Mouse (Mus musculus): ENCODE measurements around the gene Dlgap1.

DNA sequence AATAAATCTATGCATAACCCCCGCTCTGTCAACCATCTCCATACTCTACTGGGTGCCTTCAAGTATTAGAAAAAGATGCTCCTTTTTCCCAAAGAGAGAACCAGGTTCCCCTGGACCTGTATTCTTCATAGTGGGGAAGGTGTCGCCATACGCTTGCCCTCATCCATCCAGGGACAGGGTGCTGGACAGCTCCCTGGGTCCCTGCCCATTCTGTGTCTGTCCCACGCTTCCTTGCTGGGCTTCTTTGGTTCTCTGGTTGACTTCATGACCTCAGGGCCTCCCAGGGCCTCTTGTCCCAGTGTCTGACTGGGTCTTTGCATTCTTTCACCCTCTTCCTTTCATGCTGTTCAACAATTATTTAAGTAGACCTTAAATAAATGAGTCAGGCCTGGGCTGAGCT lies 677.8 kb downstream of the Dlgap1 start:
- TF ChIP-seq POLR2A (IDR thresholded peaks at IDR 0.05; ENCODE audit: extremely low read depth, insufficient read depth, low read length) (no peak), CTCF (IDR thresholded peaks at IDR 0.05; ENCODE audit: extremely low read depth, insufficient read depth, low read length) (no peak)
